Mouse (Mus musculus) E14TG2a.4 (cell line): Measurements from ENCODE around the gene Ern1.

Experiments used
- CTCF ChIP-seq: conservative IDR thresholded peaks from 2 replicates; pipeline ENCODE4 v1.5.1; 2014; ENCODE audit warnings: low read length
- NANOG ChIP-seq: IDR thresholded peaks from 2 replicates; pipeline ENCODE4 v1.6.1; 2014; ENCODE audit warnings: borderline replicate concordance, low read length, mixed read lengths

DNA sequence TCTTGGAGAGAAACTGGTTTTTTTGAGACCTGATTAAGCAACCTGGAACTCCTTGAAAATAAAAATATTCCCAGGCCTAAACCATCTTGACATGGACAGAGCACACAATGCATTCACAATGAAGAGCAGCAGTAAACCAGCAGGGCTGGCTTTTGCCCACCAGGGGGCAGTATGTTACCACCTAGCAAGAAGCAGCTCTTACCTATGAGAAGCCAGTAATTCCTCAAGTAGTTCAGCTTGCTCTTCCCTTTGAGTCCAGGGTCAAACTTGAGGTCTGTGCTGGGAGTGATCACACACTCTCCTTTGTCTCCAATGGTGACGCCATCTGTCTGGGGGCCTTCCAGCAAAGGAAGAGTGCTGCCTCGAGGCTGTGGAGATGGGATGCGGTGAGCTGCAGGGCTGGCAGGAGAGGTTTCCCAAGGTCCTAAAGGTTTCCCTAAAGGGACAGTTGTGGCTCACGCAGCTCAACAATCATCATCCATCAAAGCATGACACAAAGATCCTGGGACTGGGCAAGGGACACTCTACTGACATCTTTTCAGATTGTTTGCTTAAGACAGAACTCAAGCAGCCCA, 68.9 kb downstream of the Ern1 start:
- peak; percentile 97 for TF ChIP-seq CTCF
- TF ChIP-seq NANOG: no peak
